Mouse (Mus musculus) adrenal gland, postnatal 14 days (tissue): Measurements from ENCODE around the gene Lrig2. TPM values are rescaled to one million over a fixed set of nuclear protein-coding genes. Genes with fewer than 3 reads are reported as not detected.

Experiments
- DNase-seq: peaks from one replicate; pipeline ENCODE4 v3.0.0; 2021; ENCODE audit warnings: mixed read lengths
- long read RNA-seq, 2 experiments: library from polyadenylated mRNA; stranded (forward); transcript quantifications; one replicate each; pipeline ENCODE4 v2.0.0; 2021
- total RNA-seq: library from RNA; stranded (reverse); gene quantifications from 2 replicates; pipeline ENCODE4 v1.2.3, GENCODE M21; 2021

Gene Lrig2
- 17.4 and 19.0 TPM in 2 replicates for total RNA-seq
- long read RNA-seq, experiment 1, full-length matches to known transcripts, result 4 of 10 reads
- long read RNA-seq, experiment 1, partial matches to known transcripts, result 2 of 10 reads
- long read RNA-seq, experiment 1, other reads (novel, unspliced or antisense), result 4 of 10 reads
- long read RNA-seq, experiment 2, full-length matches to known transcripts, result 3 of 7 reads
- long read RNA-seq, experiment 2, partial matches to known transcripts, result 1 of 7 reads
- long read RNA-seq, experiment 2, other reads (novel, unspliced or antisense), result 3 of 7 reads

GRCm38 (mm10) chr3:104511538-104512423, at the start of gene Lrig2:
Gene Lrig2, minus strand, starts transcription at chr3:104511918.
- DNase-seq, result peak; percentile 99

GRCm38 (mm10) chr3:104556624-104557023, 44.9 kb upstream of the Lrig2 start:
- DNase-seq, result no peak

GRCm38 (mm10) chr3:104550594-104550993, 38.9 kb upstream of the Lrig2 start:
- no peak for DNase-seq

- no peak for DNase-seq
Observed at GRCm38 (mm10) chr3:104548367-104549087, 36.8 kb upstream of the Lrig2 start.

- DNase-seq, result no peak
Observed at GRCm38 (mm10) chr3:104543825-104544224, 32.1 kb upstream of the Lrig2 start.

- DNase-seq, result no peak
Observed at GRCm38 (mm10) chr3:104542065-104542429, 30.3 kb upstream of the Lrig2 start.

GRCm38 (mm10) chr3:104541139-104542064, 29.7 kb upstream of the Lrig2 start:
- DNase-seq, result peak; percentile 77

GRCm38 (mm10) chr3:104540480-104541138, 28.9 kb upstream of the Lrig2 start:
- DNase-seq, result peak; percentile 47

- DNase-seq, result peak; percentile 28
Observed at GRCm38 (mm10) chr3:104533223-104533622, 21.5 kb upstream of the Lrig2 start.

GRCm38 (mm10) chr3:104526115-104526882, 14.6 kb upstream of the Lrig2 start:
- DNase-seq, result no peak

- DNase-seq, result no peak
Observed at GRCm38 (mm10) chr3:104525516-104525915, 13.8 kb upstream of the Lrig2 start.

- no peak for DNase-seq
Observed at GRCm38 (mm10) chr3:104525029-104525428, 13.3 kb upstream of the Lrig2 start.

- DNase-seq, result peak; percentile 61
Observed at GRCm38 (mm10) chr3:104523333-104523871, 11.7 kb upstream of the Lrig2 start.

- peak; percentile 49 for DNase-seq
Observed at GRCm38 (mm10) chr3:104521341-104521924, 9.7 kb upstream of the Lrig2 start.

GRCm38 (mm10) chr3:104520471-104520870, 8.8 kb upstream of the Lrig2 start:
- no peak for DNase-seq

GRCm38 (mm10) chr3:104518931-104519330, 7.2 kb upstream of the Lrig2 start:
- no peak for DNase-seq

GRCm38 (mm10) chr3:104518411-104518810, 6.7 kb upstream of the Lrig2 start:
- DNase-seq, result no peak

- DNase-seq, result no peak
Observed at GRCm38 (mm10) chr3:104517161-104517560, 5.4 kb upstream of the Lrig2 start.

- no peak for DNase-seq
Observed at GRCm38 (mm10) chr3:104514510-104514909, 2.8 kb upstream of the Lrig2 start.

GRCm38 (mm10) chr3:104512424-104512748, 668 bp upstream of the Lrig2 start:
- no peak for DNase-seq
